Mouse (Mus musculus) thymus, postnatal 14 days (tissue): ENCODE measurements around the gene Gm13078.

Experiments used
- DNase-seq: peaks from one replicate; pipeline ENCODE4 v3.0.0; 2021

Gm13078 gene

DNA sequence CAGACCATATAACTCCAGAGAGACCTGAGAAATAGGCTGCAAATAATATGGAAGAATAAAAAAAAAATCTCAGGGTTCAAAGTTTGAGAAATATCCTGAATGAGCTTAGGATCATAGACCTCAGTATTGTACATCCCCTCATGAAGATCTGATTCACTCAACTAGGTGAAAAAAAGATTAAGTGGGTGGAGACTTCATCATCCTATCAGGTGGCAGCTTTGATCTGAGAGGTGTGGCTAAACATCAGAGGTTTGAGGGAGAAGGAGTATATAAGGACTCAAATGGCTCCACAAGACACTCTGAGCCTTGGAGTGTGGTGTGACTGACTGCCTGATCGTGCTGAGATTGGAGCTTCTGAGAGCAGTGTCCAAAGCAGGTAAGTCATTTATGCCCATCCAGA is at the start of gene Gm13078:
Gene Gm13078, plus strand, starts transcription at position 301 of the 400 bp plus-strand sequence.
- no peak for DNase-seq

DNA sequence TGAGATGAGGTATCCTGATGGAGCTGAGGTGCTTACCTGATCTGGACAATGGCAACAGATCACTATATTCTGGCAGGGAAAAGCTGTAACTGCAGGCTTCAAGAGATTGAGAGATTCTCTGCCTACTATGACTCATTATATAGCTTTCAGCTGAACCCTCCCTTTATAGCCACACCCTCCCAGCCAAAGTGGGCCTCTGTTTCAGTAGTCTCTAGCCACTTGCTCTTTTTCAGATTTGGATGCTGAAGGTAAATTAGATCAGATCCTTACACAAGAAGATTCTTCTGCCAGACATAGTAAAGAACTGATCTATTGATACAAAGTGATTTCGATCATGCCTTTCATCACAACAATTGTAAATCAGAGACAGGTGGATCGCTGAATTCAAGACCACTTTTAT is 16.6 kb upstream of the Gm13078 start, which contains the start of gene Gm13089:
Gene Gm13089, minus strand, starts transcription at position 101 of the 400 bp plus-strand sequence.
- DNase-seq: no peak
